Mouse (Mus musculus): ENCODE results near the gene Pbx2. TPM values are rescaled to one million over a fixed set of nuclear protein-coding genes. Genes with fewer than 3 reads are reported as not detected.

The Pbx2 gene
- total and polyA plus RNA-seq, 2 experiments from 2014 or later = 5.9 to 75.2 TPM

GRCm38 (mm10) chr17:34592581-34593549 is 1.8 kb downstream of the Pbx2 start:
- WGBS = 3% methylated on average over 31 of the region's 32 CpGs
- Histone ChIP-seq H3K27me3 (ENCODE audit: insufficient read depth, low read length) (no peaks in the 10 kb centered on the region), H3K9me3 (ENCODE audit: low read length) (no peaks in the 10 kb centered on the region), H3K4me1 (ENCODE audit: insufficient read depth) (peaks cover 14% of the 10 kb centered on the region), H3K9ac (peak overlapping the region; percentile 94), H3K4me2 (ENCODE audit: low read depth) (peak overlapping the region; percentile 93), H3K36me3 (ENCODE audit: insufficient read depth) (peaks cover 17% of the 10 kb centered on the region), H3K27ac (ENCODE audit: low read depth, low read length) (peak overlapping the region; percentile 97), H3K4me3 (ENCODE audit: low read depth, low read length) (peak overlapping the region; percentile 89)
- TF ChIP-seq CTCF (IDR thresholded peaks at IDR 0.05; ENCODE audit: low read depth) = no peak
- ATAC-seq (peak; percentile 39), DNase-seq (peak; percentile 57)

GRCm38 (mm10) chr17:34593752-34594525 is 2.9 kb downstream of the Pbx2 start:
- H3K27ac ChIP-seq (ENCODE audit: low read depth, low read length) = peak overlapping the region; percentile 97; the same call in 1 of the 2 replicates
- TF ChIP-seq CTCF (IDR thresholded peaks at IDR 0.05; ENCODE audit: low read depth) = 0 out of 2 replicates have a peak, but pooled peaks have one; percentile 3
- H3K27me3 ChIP-seq (ENCODE audit: insufficient read depth, low read length) = no peaks in the 10 kb centered on the region
- peak overlapping the region; percentile 94 for H3K9ac ChIP-seq
- no peaks in the 10 kb centered on the region for H3K9me3 ChIP-seq (ENCODE audit: low read length)
- ATAC-seq = no peak
- peaks cover 17% of the 10 kb centered on the region for H3K36me3 ChIP-seq (ENCODE audit: insufficient read depth)
- peak overlapping the region; percentile 89 for H3K4me3 ChIP-seq (ENCODE audit: low read depth, low read length)
- peak overlapping the region; percentile 93 for H3K4me2 ChIP-seq (ENCODE audit: low read depth)
- WGBS = 51% methylated on average over 34 of the region's 34 CpGs
- DNase-seq = no peak
- H3K4me1 ChIP-seq (ENCODE audit: insufficient read depth) = peaks cover 8% of the 10 kb centered on the region

- no peak for DNase-seq
- no peak for ATAC-seq
Measured at GRCm38 (mm10) chr17:34596098-34596497, 5.0 kb downstream of the Pbx2 start.

GRCm38 (mm10) chr17:34597566-34598095 is 6.6 kb downstream of the Pbx2 start, which contains the start of gene Ager:
Gene Ager (plus strand): TSS chr17:34597862.
- Histone ChIP-seq H3K27me3 (ENCODE audit: insufficient read depth, low read length) (no peaks in the 10 kb centered on the region), H3K4me1 (ENCODE audit: insufficient read depth) (peaks cover 5% of the 10 kb centered on the region; the same call in 1 of the 2 replicates), H3K4me3 (ENCODE audit: low read depth, low read length) (no peak within 1 kb of the TSS), H3K9me3 (ENCODE audit: low read length) (no peaks in the 10 kb centered on the region), H3K36me3 (ENCODE audit: insufficient read depth) (peaks cover 29% of the 10 kb centered on the region), H3K9ac (no peak within 1 kb of the TSS), H3K4me2 (ENCODE audit: low read depth) (no peak within 1 kb of the TSS), H3K27ac (ENCODE audit: low read depth, low read length) (no peak within 1 kb of the TSS)
- no peak for TF ChIP-seq CTCF (IDR thresholded peaks at IDR 0.05; ENCODE audit: low read depth)
- no peak for ATAC-seq
- 21% methylated on average over 6 of the region's 6 CpGs for WGBS
- DNase-seq = no peak

More at GRCm38 (mm10) chr17:34596098-34596497, 5.0 kb downstream of the Pbx2 start:
- Histone ChIP-seq H3K9ac (no peak overlapping the region), H3K36me3 (ENCODE audit: insufficient read depth) (peaks cover 29% of the 10 kb centered on the region), H3K9me3 (ENCODE audit: low read length) (no peaks in the 10 kb centered on the region), H3K27ac (ENCODE audit: low read depth, low read length) (no peak overlapping the region), H3K4me1 (ENCODE audit: insufficient read depth) (peaks cover 5% of the 10 kb centered on the region), H3K27me3 (ENCODE audit: insufficient read depth, low read length) (no peaks in the 10 kb centered on the region), H3K4me3 (ENCODE audit: low read depth, low read length) (no peak overlapping the region), H3K4me2 (ENCODE audit: low read depth) (no peak overlapping the region)
- no peak for TF ChIP-seq CTCF (IDR thresholded peaks at IDR 0.05; ENCODE audit: low read depth)
- WGBS = 78% methylated on average over 8 of the region's 8 CpGs

GRCm38 (mm10) chr17:34599891-34600290 is 8.8 kb downstream of the Pbx2 start:
- TF ChIP-seq CTCF (IDR thresholded peaks at IDR 0.05; ENCODE audit: low read depth) = no peak
- no peaks in the 10 kb centered on the region for H3K9me3 ChIP-seq (ENCODE audit: low read length)
- DNase-seq = no peak

GRCm38 (mm10) chr17:34601796-34602195 is 10.7 kb downstream of the Pbx2 start:
- Histone ChIP-seq H3K27me3 (ENCODE audit: insufficient read depth, low read length) (no peaks in the 10 kb centered on the region), H3K4me3 (ENCODE audit: low read depth, low read length) (no peak overlapping the region), H3K27ac (ENCODE audit: low read depth, low read length) (no peak overlapping the region), H3K9me3 (ENCODE audit: low read length) (no peaks in the 10 kb centered on the region), H3K36me3 (ENCODE audit: insufficient read depth) (peaks cover 11% of the 10 kb centered on the region), H3K4me1 (ENCODE audit: insufficient read depth) (peaks cover 16% of the 10 kb centered on the region), H3K4me2 (ENCODE audit: low read depth) (peak overlapping the region; percentile 86; the same call in 1 of the 2 replicates), H3K9ac (no peak overlapping the region)
- no peak for DNase-seq
- ATAC-seq = no peak
- no peak for TF ChIP-seq CTCF (IDR thresholded peaks at IDR 0.05; ENCODE audit: low read depth)
- 87% methylated on average over 12 of the region's 12 CpGs for WGBS

More at GRCm38 (mm10) chr17:34599891-34600290, 8.8 kb downstream of the Pbx2 start:
- Histone ChIP-seq H3K4me1 (ENCODE audit: insufficient read depth) (peaks cover 8% of the 10 kb centered on the region), H3K36me3 (ENCODE audit: insufficient read depth) (peaks cover 24% of the 10 kb centered on the region), H3K27ac (ENCODE audit: low read depth, low read length) (no peak overlapping the region), H3K4me3 (ENCODE audit: low read depth, low read length) (no peak overlapping the region), H3K9ac (no peak overlapping the region), H3K27me3 (ENCODE audit: insufficient read depth, low read length) (no peaks in the 10 kb centered on the region), H3K4me2 (ENCODE audit: low read depth) (no peak overlapping the region)
- no peak for ATAC-seq
- 78% methylated on average over 9 of the region's 9 CpGs for WGBS
